Mouse (Mus musculus) midbrain, embryonic 11.5 days (tissue): ENCODE measurements at regions not wholly inside any gene's neighbourhood (a gene's known extent, or its start where the extent isn't known, plus 50 kb on each side); places are given as distances from the start of the nearest gene placed in this dataset.

Experiments
- ATAC-seq: fragments of 200-750 bp; cut with Nextera tagmentation; 2 replicates; pipeline ENCODE4 v1.8.0; 2017; ENCODE audit warnings: moderate TSS enrichment, moderate library complexity; ENCODE audit not compliant: low FRiP score
- DNase-seq: peaks from one replicate; pipeline ENCODE4 v3.0.0; 2015; ENCODE audit warnings: low spot score; ENCODE audit errors: missing footprints
- H3K27ac ChIP-seq: fragments of 300-500 bp; sonication (generic); 2 replicates; pipeline ENCODE4 v1.5.1; 2014; ENCODE audit warnings: low read depth, low read length
- H3K27me3 ChIP-seq: fragments of 300-500 bp; sonication (generic); 2 replicates; pipeline ENCODE4 v1.6.1; 2014; ENCODE audit warnings: mild to moderate bottlenecking, low read length, moderate library complexity, mixed read lengths; ENCODE audit not compliant: control insufficient read depth, insufficient read depth
- H3K36me3 ChIP-seq: fragments of 300-500 bp; sonication (generic); 2 replicates; pipeline ENCODE4 v1.6.1; 2014; ENCODE audit warnings: mild to moderate bottlenecking, low read length, moderate library complexity, mixed read lengths; ENCODE audit not compliant: control insufficient read depth, insufficient read depth
- H3K4me1 ChIP-seq: fragments of 300-500 bp; sonication (generic); 2 replicates; pipeline ENCODE4 v1.6.1; 2014; ENCODE audit warnings: low read length; ENCODE audit not compliant: control insufficient read depth, insufficient read depth
- H3K4me2 ChIP-seq: fragments of 300-500 bp; sonication (generic); 2 replicates; pipeline ENCODE4 v1.6.1; 2014; ENCODE audit warnings: mild to moderate bottlenecking, moderate library complexity
- H3K4me3 ChIP-seq: fragments of 300-500 bp; sonication (generic); 2 replicates; pipeline ENCODE4 v1.5.1; 2014; ENCODE audit warnings: low read depth, low read length
- H3K9ac ChIP-seq: fragments of 300-500 bp; sonication (generic); 2 replicates; pipeline ENCODE4 v1.6.1; 2014; ENCODE audit warnings: low read length
- H3K9me3 ChIP-seq: fragments of 300-500 bp; sonication (generic); 2 replicates; pipeline ENCODE4 v1.6.1; 2016; ENCODE audit warnings: low read length; ENCODE audit not compliant: control insufficient read depth
- WGBS: fragments of 180-500 bp; shearing (Covaris S2); extraction: QIAGEN DNeasy Blood & Tissue Kit; methylation state at CpG from one replicate; pipeline ENCODE4 v1.1.7; 2014; 5-methylcytosine and 5-hydroxymethylcytosine counted together

- Histone ChIP-seq H3K36me3 (no peaks in the 10 kb centered on the region), H3K27me3 (no peaks in the 10 kb centered on the region), H3K4me2 (no peak overlapping the region), H3K4me1 (no peaks in the 10 kb centered on the region), H3K9me3 (no peaks in the 10 kb centered on the region), H3K4me3 (no peak overlapping the region), H3K27ac (no peak overlapping the region), H3K9ac (no peak overlapping the region)
- WGBS, result 94% methylated on average over 3 of the region's 3 CpGs
- ATAC-seq (no peak), DNase-seq (no peak)
Observed at GRCm38 (mm10) chr1:18727259-18727658, 375.6 kb upstream of the Tfap2d start.

DNA sequence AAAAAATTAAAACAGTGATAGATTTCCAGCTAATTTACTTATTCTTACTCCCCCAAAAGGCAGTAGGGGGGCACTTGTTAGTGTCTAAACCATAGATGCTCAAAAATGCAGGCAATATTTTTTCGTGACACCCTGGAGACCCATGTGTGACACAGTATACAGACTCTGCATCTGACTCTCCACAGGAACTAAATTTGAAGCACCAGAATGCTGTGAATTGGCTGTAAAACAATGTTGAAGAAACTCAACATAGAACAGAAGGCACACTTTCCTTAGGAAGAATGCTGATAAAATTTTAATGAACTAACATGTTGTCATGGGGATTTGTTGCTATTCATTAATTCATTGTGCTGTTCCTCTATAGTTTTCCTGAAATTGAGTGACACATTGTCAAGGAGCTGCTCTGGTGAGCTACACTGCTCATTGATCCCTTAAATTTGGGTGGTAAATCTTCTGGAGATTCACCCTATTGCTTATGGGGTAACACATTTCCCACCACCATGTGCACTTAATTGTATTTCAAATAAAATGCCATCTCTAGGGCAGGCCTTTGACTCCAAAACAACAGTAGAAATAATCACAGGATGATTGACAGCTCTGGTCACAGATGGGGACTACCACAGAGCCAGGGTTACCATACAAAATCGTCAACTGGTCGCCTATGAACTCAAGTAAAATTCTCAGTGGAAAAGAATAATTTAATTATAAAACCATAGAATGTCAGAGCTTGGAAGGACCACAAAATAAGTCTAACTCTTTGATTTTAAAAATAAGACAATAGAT lies 344.3 kb upstream of the Tfap2d start:
- no peaks in the 10 kb centered on the region for H3K36me3 ChIP-seq
- H3K9ac ChIP-seq, result no peak overlapping the region
- no peaks in the 10 kb centered on the region for H3K27me3 ChIP-seq
- ATAC-seq (peak; percentile 52; the same call in 1 of the 2 replicates), DNase-seq (no peak)
- H3K4me1 ChIP-seq, result no peaks in the 10 kb centered on the region
- no peak overlapping the region for H3K4me3 ChIP-seq
- no peaks in the 10 kb centered on the region for H3K9me3 ChIP-seq
- H3K4me2 ChIP-seq, result no peak overlapping the region
- WGBS, result 72% methylated on average over 3 of the region's 3 CpGs
- no peak overlapping the region for H3K27ac ChIP-seq

DNA sequence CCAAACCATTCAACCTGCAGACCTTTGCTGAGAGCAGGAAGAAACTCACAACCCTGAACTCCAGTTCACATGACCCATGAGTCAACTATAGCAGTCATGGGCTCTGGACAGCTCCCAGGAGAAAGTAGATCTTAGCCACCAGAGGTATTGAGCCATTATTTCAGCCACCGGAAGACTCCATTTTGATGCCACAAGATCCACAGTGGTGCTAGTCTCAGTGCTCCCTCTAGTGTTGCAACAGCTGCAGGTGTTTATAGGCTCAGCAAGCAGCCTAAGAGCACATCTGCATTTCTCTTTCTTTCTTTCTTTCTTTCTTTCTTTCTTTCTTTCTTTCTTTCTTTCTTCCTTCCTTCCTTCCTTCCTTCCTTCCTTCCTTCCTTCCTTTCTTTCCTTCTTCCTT lies 309.2 kb upstream of the Tfap2d start:
- Histone ChIP-seq H3K9ac (no peak overlapping the region), H3K9me3 (no peaks in the 10 kb centered on the region), H3K27ac (no peak overlapping the region), H3K27me3 (no peaks in the 10 kb centered on the region), H3K4me3 (no peak overlapping the region), H3K4me2 (no peak overlapping the region), H3K36me3 (no peaks in the 10 kb centered on the region), H3K4me1 (no peaks in the 10 kb centered on the region)
- ATAC-seq (no peak), DNase-seq (no peak)
- 68% methylated on average over 1 of the region's 1 CpGs for WGBS
